Mouse (Mus musculus) testis, adult 2 months (tissue): ENCODE measurements around the gene Gria1. TPM values are rescaled to one million over a fixed set of nuclear protein-coding genes. Genes with fewer than 3 reads are reported as not detected.

Source experiments
- H3K27ac ChIP-seq: fragments of 200-500 bp; 2 replicates; pipeline ENCODE4 v1.5.1; 2012; ENCODE audit warnings: low read depth, low read length; ENCODE audit not compliant: control insufficient read depth, insufficient read depth
- H3K27me3 ChIP-seq: fragments of 200-500 bp; 2 replicates; pipeline ENCODE4 v1.6.1; 2012; ENCODE audit warnings: mild to moderate bottlenecking, low read length, moderate library complexity; ENCODE audit not compliant: control insufficient read depth, insufficient read depth
- H3K36me3 ChIP-seq: fragments of 200-500 bp; 2 replicates; pipeline ENCODE4 v1.6.1; 2012; ENCODE audit warnings: mild to moderate bottlenecking, low read length; ENCODE audit not compliant: control insufficient read depth, insufficient read depth
- H3K4me1 ChIP-seq: fragments of 200-500 bp; 2 replicates; pipeline ENCODE4 v1.6.1; 2012; ENCODE audit warnings: low read length; ENCODE audit not compliant: control insufficient read depth, insufficient read depth
- H3K4me3 ChIP-seq: fragments of 200-500 bp; 2 replicates; pipeline ENCODE4 v1.5.1; 2012; ENCODE audit warnings: low read depth, mild to moderate bottlenecking, low read length, moderate library complexity, mixed read lengths; ENCODE audit not compliant: control insufficient read depth
- CTCF ChIP-seq: fragments of 200-500 bp; IDR thresholded peaks from 2 replicates; pipeline ENCODE4 v1.5.1; 2012; ENCODE audit warnings: low read depth, mild to moderate bottlenecking, inconsistent platforms, low read length, moderate library complexity; ENCODE audit not compliant: control insufficient read depth, insufficient read depth, insufficient replicate concordance
- POLR2A ChIP-seq: fragments of 200-500 bp; IDR thresholded peaks from 2 replicates; pipeline ENCODE4 v1.6.1; 2012; ENCODE audit warnings: low read depth, mild to moderate bottlenecking, inconsistent platforms, low read length, moderate library complexity; ENCODE audit not compliant: control insufficient read depth
- polyA plus RNA-seq: library from polyadenylated mRNA; depleted of rRNA; stranded (reverse); fragments of >200 nt; gene quantifications from 2 replicates; pipeline ENCODE4 v1.2.3, GENCODE M21; 2012

Gria1 gene
- polyA plus RNA-seq, 1 experiment = 0.31 TPM

DNA sequence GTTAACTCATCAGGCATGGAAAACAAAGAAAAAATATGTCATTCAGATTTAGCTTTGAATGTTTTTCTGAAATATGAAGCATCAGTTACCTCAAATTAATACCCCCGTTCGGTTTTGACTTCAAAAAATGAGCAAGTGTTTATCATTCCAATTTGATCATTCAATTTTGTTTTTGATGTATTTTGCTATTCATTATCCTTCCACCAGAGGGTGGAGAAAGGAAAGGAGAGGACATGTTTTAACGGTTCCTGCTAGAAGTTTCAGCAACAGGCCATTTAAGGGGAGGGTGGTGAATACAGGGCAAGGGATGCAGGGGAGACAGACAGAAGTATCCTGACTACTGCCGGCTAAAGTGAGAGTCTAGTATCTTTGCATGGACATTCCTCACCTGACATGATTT, 7.3 kb downstream of the Gria1 start:
- no peak overlapping the region for H3K27ac ChIP-seq
- no peaks in the 10 kb centered on the region for H3K36me3 ChIP-seq
- H3K4me1 ChIP-seq = no peaks in the 10 kb centered on the region
- no peak overlapping the region for H3K4me3 ChIP-seq
- no peak for TF ChIP-seq CTCF
- TF ChIP-seq POLR2A = no peak
- H3K27me3 ChIP-seq = no peaks in the 10 kb centered on the region

DNA sequence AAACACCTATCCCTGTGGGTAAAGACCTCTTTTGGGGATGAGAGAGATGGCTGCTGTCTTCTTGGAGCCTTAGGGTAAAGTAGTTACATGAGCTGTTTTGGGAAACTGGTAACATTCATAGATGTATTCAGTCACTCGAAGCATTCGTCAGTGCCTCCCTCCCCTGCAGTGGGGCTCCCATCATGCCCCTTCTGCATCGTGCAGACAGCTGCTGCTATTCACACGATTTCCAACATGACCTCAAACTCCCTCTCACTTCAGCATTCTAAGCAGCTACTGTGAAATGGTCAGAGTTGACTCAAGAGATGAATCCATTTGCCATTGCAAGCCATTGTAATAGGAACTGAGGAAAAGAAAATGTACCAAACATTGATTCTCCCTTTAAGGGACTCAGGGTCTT, 11.2 kb downstream of the Gria1 start:
- TF ChIP-seq POLR2A (no peak), CTCF (no peak)
- H3K27ac ChIP-seq = no peak overlapping the region
- no peaks in the 10 kb centered on the region for H3K36me3 ChIP-seq
- no peaks in the 10 kb centered on the region for H3K27me3 ChIP-seq
- no peak overlapping the region for H3K4me3 ChIP-seq
- H3K4me1 ChIP-seq = no peaks in the 10 kb centered on the region

DNA sequence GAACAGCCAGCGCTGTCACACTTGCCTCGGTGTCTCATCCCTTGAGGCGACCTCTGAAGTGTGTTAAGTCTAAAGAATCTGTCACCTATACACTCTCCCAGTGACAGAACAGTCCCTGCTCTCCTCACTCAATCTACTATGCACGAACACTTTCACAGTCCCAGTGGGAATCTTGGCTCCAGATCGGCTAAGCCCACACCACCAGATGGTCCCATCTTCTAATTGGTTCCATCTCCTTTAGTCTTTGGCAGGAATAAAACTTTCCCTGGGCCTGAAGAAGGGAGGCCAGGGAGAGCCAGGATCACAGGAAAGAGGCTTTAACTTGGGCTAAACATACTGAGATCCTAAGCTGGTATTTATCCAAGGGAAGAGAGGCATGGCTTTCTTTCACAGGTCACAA, 19.3 kb downstream of the Gria1 start:
- Histone ChIP-seq H3K4me1 (no peaks in the 10 kb centered on the region), H3K4me3 (no peak overlapping the region), H3K27ac (no peak overlapping the region), H3K27me3 (no peaks in the 10 kb centered on the region), H3K36me3 (no peaks in the 10 kb centered on the region)
- TF ChIP-seq POLR2A (no peak), CTCF (no peak)

DNA sequence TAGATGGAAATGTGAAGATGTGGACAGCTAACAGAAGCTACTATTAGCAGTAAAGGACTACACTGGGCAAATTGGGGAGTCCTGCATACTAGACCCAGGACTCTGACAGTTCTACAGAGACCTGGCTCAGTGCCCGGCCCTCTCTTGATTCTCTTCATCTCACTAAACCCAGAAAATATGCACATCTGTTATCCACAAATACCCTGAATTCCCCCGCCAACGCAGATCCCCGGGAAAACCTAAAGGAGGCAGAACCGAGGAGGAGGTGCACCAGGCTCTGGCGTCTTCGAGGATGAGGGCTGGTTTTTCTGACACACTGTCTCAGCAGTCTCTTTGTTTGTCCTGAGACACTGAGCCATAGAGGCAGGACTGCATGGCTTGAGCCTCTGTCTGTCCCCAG, 27.6 kb downstream of the Gria1 start:
- no peak for TF ChIP-seq POLR2A
- TF ChIP-seq CTCF = no peak
- Histone ChIP-seq H3K4me3 (no peak overlapping the region), H3K36me3 (no peaks in the 10 kb centered on the region), H3K27ac (no peak overlapping the region), H3K4me1 (no peaks in the 10 kb centered on the region), H3K27me3 (no peaks in the 10 kb centered on the region)

DNA sequence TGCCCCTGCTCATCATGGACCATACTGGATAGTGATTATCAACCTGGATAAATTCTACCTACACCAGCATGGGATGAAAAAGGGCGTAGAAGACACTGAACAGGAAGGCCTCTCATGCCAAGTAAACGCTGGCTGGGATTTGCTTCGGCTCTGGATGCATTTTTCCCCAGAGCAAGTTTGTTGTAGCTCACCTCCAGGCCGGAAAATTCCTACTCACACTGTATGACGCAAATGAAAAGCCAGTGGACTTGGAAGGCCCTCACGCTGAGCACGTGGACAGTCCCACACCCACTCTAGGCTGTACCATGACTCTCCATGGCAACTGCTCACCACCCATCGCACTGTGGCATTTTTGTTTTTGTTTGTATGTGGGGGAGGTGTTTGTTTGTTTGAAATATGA, 28.1 kb downstream of the Gria1 start:
- Histone ChIP-seq H3K4me1 (no peaks in the 10 kb centered on the region), H3K27me3 (no peaks in the 10 kb centered on the region), H3K4me3 (no peak overlapping the region), H3K36me3 (no peaks in the 10 kb centered on the region), H3K27ac (no peak overlapping the region)
- TF ChIP-seq POLR2A = no peak
- TF ChIP-seq CTCF = no peak

DNA sequence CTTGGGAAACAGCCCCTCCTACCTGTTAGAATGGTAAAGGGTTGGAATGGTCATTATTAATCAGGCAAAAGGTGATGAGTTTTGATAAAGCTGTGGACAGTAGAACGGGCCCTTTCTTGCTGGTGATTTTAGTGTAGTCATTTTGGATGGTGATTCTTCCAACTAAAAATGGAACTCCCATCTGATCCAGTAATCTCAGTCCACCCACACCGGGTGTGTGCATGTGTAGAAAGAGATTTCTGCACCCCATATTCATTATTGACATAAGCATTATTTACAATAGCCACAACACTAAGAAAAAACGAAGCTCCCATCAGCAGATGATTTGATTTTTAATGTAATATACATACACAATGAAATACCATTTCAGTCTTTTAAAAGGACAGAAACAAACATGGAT, 30.9 kb downstream of the Gria1 start:
- TF ChIP-seq CTCF (no peak), POLR2A (no peak)
- H3K27me3 ChIP-seq = no peaks in the 10 kb centered on the region

DNA sequence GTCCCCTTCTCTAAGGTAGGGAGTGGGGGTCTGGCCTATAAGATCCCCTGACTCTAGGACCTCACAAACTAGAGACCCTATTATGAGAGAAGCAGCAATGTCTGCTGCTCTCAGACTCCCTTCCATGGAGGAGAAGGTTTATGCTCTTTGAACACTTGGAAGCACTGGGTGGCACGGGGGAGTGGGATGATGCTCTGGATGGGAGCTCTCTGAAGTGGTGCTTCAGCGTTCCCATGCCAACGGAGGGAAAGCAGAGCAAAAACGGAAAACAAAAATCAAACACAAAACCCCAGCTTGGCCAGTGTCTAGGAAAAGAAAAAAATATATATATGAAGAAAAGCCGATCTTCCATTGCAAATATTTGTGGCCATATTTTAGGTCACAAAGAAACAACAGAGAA, 33.0 kb downstream of the Gria1 start:
- no peak for TF ChIP-seq CTCF
- TF ChIP-seq POLR2A = no peak
- Histone ChIP-seq H3K4me3 (no peak overlapping the region), H3K36me3 (no peaks in the 10 kb centered on the region), H3K27ac (no peak overlapping the region), H3K4me1 (no peaks in the 10 kb centered on the region), H3K27me3 (no peaks in the 10 kb centered on the region)

More for the DNA sequence above, 30.9 kb downstream of the Gria1 start:
- H3K4me1 ChIP-seq = no peaks in the 10 kb centered on the region
- no peaks in the 10 kb centered on the region for H3K36me3 ChIP-seq
- H3K4me3 ChIP-seq = no peak overlapping the region
- no peak overlapping the region for H3K27ac ChIP-seq
